Mouse (Mus musculus): ENCODE data around the gene Gapt. TPM values are rescaled to one million over a fixed set of nuclear protein-coding genes. Genes with fewer than 3 reads are reported as not detected.

Gapt gene
- total RNA-seq, 2 experiments from 2014 or later, result 0.11 to 0.23 TPM

- intact Hi-C loops (cut with DNase I), result loop anchor here (5.0 kb wide), 1 partner anchor 444 kb away; no protein-coding TSS in a partner anchor
- DNase-seq (ENCODE audit: low spot score), result no peak
Measured at GRCm38 (mm10) chr13:110366477-110366876, 9.5 kb upstream of the Gapt start.

GRCm38 (mm10) chr13:110363722-110364121 is 6.7 kb upstream of the Gapt start:
- no peak for DNase-seq (ENCODE audit: low spot score)
- intact Hi-C loops (cut with DNase I), result no loop called here

DNA sequence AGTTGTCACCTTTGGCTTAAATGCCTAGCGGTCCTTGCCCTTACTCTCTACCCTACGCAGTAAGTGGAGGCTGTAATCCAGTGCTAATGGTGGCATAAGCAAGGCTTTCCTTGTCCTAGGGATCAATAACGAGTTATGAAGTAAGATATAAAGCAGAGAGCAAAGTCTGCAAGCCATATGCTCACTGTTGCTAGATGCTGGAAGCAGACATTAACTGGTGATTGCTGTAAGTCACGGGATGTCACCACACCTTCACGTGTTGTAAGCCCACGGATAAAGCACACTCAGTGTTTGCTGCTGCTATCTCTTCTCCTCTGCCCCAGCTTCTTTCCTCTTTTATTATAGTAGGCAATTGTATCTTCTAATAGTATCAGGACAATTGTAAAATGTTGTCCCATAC is 5.9 kb downstream of the Gapt start:
- intact Hi-C loops (cut with DNase I), result no loop called here
- no peak for DNase-seq (ENCODE audit: low spot score)

DNA sequence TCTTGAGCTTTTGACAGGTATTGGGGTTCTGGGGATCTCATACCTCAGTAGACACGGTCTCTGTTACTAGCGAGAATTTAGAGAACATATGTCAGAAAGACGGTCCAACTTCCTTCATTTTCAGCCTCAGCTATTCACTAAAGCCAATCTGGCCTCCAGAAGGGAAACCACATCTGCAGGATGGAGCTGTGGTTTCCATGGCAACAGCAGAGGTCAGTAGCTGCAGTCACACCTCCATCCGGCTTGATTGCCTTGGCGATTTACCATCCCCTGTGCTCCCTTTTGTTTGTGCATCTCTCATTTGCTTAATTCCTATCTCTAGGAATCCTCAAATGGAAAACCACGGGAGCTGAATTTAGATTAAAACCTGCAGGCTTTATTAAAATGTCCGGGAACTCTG is 10.3 kb downstream of the Gapt start:
- no peak for DNase-seq (ENCODE audit: low spot score)
- intact Hi-C loops (cut with DNase I), result no loop called here

DNA sequence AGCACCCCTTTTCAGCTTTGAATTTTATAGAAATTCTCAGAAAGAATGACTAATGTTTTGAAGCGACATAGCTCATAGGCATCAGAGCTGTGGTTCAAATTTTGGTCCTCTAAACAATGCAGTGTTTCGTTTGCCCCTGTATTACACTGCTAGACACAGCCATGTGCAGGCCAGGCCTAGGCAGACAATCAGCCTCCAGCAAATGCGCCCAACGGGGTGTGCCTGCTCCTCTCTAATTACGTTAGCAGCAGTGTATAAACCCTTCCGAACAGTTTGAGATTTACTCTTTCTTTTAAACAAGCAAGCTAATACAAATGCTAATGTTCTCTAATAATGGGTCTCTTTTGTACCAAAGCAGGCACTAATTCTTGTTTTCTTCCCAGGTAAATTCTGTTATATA is 14.4 kb downstream of the Gapt start:
- no peak for DNase-seq (ENCODE audit: low spot score)

GRCm38 (mm10) chr13:110332958-110333597 is 23.9 kb downstream of the Gapt start:
- no peak for DNase-seq (ENCODE audit: low spot score)
- intact Hi-C loops (cut with DNase I), result no loop called here

More for the DNA sequence above, 14.4 kb downstream of the Gapt start:
- intact Hi-C loops (cut with DNase I), result no loop called here

GRCm38 (mm10) chr13:110318746-110319145 is 38.3 kb downstream of the Gapt start:
- DNase-seq (ENCODE audit: low spot score), result no peak
- intact Hi-C loops (cut with DNase I), result loop anchor here (5.0 kb wide), 1 partner anchor 256 kb away; no protein-coding TSS in a partner anchor

GRCm38 (mm10) chr13:110307188-110307587 is 49.8 kb downstream of the Gapt start:
- no peak for DNase-seq (ENCODE audit: low spot score)
- intact Hi-C loops (cut with DNase I), result no loop called here

Other genes with a start within 250 kb of the Gapt start
- gene Rab3c, start 76.2 kb downstream of the Gapt start, total RNA-seq (2021), result under 1 TPM; 0.03 to 0.14 TPM
- gene Plk2, start 37.8 kb upstream of the Gapt start, total RNA-seq (2021), result 10 to 100 TPM; 29.5 to 32.4 TPM